Mouse (Mus musculus) megakaryocyte, embryonic 14.5 days (primary cell): ENCODE data around the gene Lmf2.

Experiments
- FLI1 ChIP-seq: IDR thresholded peaks from 2 replicates; pipeline ENCODE4 v1.6.1; 2012; ENCODE audit warnings: low read length, inconsistent platforms, mixed read lengths
- GATA1 ChIP-seq: IDR thresholded peaks from 3 replicates; pipeline ENCODE4 v1.6.1; 2012; ENCODE audit warnings: mixed read lengths, low read length, inconsistent platforms, borderline replicate concordance

DNA sequence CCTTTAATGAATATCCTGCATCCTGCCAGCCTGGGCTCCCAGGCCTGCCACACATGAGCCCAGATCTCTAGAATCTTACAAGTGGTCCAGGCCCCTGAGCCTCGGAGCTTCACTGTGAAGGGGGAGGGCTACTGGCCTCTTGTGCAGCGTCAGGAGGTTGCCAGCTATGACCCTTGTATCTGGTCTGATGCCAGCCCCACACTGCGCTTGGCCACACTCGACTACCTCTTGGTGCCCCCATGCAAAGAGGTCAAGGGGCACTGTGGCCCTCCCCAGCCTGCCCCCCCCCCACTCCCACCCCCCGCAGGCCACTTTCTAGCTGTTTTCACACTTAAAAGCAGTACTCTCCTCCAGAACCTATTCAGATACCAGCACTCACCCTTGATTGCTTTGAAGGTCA is 29.0 kb downstream of the Lmf2 start:
- TF ChIP-seq GATA1 (no peak), FLI1 (no peak)
